Mouse (Mus musculus): ENCODE results near the gene Ehd4. TPM values are rescaled to one million over a fixed set of nuclear protein-coding genes. Genes with fewer than 3 reads are reported as not detected.

Ehd4 gene
- total RNA-seq, 2 experiments from 2014 or later: 44.5 to 48.7 TPM

DNA sequence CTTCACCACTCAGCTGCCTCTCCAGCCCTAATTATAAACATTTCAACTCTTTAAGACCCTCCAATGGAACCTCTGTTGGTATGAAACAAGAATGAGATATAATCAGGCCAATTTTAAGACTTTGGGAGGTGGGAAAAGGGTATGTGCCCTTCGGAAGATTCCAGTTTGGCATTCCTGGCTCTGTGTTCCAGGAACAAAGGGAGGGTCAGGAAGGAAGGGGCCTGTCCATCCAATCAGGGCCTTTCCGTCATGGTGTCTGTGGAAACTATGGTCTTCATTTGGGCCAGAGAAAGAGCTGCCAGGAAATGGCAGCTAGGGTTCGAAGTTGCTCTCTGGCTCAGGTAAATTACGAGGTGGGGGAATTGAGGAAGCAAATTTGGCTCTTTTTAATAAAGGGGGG lies 46.3 kb downstream of the Ehd4 start:
- no peak for DNase-seq

DNA sequence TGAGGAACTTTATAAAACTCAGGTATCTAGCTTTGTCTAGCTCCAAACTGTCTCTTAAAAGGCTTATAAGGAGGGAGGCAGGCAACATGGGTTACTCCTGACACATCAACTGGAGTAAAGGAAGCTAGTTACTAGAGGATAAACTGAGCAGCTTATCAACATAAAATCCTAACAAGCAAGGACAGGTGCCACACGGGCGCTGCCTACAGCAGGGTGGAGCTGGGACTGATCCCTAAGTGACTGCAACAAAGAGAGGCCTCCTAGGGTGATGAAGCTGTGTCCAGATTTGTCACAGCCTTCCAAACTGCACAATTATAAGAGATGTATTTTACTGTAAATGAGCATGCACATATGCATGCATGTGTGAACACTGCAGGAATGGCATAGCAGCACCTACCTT lies 47.0 kb downstream of the Ehd4 start:
- DNase-seq: no peak

DNA sequence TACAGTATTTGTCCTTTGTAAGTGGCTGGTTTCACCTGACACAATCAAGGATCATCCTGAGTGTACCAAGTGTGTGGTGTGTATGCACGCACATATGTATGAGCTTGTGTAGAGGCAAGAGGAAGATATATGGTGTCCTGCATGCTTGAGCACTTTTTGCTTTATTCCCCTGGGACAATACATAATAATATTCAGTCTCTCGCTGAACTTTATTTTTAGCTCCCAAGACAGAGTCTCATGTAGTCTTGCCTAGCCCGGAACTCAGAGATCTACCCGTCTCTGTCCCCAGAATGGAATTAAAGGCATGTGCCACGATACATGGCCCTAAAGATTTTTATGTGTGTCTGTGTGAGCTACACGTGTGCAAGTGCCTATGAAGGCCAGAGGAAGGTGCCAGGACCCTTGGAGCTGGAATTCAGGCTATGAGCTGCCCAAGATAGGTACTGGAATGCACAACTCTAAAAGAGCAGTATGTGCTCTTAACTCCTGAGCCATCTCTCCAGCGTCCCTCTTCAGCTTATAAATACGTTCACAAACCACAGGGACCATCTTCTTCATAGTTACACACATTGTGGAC lies 47.9 kb downstream of the Ehd4 start:
- DNase-seq: no peak

- no peak for DNase-seq
Observed at GRCm38 (mm10) chr2:120105861-120106260, 48.5 kb downstream of the Ehd4 start.

GRCm38 (mm10) chr2:120102881-120103280 lies 51.5 kb downstream of the Ehd4 start:
- DNase-seq: peak; percentile 43 to 70

DNA sequence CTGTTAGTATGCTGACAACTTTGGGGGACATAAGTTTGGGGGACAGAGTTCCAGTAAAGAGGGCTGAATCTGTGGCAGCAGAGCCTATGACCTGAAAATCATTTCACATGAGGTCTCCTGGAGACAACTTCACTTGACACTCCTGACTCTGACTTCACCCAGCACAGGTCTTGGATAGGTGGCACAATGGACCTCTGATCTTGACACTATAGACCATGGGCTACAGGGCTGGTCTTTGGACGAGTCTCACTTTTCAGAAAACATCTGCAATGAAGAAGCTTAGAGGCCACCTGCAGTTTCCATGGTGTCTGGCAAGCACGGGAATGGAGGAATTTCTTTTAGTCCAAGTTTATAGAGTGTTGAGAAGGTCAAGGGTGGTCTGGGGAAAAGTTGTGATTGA lies 52.0 kb downstream of the Ehd4 start:
- no peak for DNase-seq

DNA sequence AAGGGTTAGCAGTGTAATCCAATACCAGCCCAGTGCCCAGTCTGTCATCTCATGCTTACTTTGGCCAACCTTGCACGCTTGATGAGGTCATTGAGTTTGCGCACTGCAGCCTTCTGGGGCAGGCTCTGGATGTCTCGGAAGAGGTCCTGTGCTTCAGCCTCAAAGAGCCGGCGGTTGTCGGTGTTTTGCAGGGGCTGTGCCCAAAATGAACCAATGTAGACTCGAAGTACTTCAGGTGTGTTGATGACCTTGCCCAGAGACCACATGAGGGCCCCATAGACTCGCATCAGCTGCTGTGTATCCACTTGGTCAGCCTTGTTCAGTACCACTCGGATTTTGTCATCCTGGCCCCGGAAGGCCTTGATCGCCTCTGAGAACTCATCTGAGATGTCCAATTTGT lies 52.4 kb downstream of the Ehd4 start:
- DNase-seq: no peak

DNA sequence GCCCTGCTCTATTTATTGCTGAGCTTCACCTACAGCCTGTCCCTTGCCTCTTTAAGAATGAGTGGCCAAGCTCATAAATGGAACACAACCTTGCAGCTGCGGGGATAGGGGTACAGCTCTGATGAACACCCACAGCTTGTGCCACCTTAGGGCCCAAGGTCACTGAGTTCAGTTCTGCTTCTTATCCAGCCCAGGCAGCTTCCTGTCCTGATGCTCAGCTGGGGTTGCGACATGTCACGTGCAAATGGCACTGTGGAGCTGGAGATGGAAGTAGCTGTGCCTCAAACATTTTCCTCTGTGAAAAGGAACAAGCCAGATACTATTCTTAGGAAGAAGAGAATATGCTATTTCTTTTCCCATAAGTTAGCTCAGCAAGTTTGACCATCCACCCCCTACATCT lies 54.5 kb downstream of the Ehd4 start:
- peak in 1 of 2 experiments; percentile 48 for DNase-seq

GRCm38 (mm10) chr2:120099263-120099662 lies 55.1 kb downstream of the Ehd4 start:
- DNase-seq: no peak

DNA sequence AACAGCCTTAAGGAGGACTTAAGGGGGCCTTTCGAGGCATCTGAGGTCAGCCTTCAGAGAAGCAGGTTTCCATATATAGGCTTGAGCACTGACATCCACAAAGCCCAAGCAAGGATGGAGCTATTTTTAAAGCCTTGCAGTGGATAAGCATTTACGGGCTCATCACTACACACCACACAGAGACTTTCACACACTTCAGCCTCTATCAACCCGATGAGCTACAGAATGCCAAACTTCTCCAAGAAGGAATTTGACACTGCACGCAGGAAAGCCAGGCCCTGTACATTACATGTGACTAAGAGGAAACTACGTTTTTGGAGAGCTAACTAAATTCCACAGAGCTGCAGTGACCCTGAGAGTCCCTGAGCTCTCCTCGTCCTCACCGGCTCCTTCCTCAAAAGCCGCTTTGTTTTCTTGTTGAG lies 55.6 kb downstream of the Ehd4 start:
- DNase-seq: no peak

DNA sequence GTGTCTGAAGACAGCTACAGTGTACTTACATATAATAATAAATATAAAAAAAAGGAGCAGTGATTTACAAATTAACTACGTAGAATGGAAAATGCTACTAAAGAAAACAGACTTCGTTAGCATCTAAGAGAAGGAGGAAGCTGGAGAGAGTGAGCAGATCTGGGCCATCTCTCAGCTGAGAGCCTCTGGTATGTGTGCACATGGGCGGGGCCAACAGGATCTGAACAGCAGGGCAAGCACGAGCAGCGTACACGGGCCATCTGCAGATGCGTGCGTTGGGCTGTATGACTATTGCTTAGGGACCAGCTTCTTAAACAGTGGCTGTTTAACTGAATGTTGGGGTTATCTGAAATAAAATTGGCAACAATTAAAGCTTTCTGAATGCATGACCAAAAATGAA lies 56.5 kb downstream of the Ehd4 start:
- DNase-seq: no peak

DNA sequence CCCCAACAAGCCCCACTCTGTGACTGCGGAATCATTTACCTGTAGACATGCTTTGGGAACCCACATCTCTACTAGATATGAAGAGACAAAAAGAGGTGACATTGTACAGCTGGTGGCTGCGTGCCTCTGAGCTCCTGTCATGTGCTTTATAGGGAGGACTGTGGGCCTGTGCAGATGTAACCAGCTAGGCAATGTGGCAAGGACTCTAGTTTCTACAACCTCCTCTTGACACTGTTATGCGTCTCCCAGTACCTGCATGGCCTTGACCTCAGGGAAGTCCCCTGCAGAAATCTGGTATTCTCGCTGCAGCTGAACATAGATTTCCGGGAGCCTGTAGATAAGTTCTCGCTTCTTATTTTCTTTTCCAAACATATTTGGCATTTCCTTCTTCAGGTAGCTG lies 57.7 kb downstream of the Ehd4 start:
- no peak for DNase-seq

DNA sequence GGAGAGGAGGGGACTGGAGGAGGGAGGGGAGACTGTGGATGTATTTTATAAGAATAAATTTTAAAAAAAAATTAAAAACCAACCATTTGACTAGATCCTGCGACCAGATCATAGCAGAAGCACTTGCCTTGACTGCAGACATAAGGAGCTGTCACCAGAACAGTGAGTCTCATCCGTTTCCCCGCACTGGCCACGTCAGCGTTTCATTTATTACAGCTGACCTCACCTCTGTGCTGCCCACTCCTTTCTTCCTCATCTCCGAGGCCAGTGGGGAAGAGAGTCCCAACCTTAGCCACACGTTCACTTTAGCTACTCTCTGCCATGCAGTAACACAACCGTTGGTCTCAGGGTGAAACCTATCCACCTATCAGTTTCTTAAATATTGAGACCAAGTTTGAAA lies 58.2 kb downstream of the Ehd4 start:
- no peak for DNase-seq

- DNase-seq: no peak
Observed at GRCm38 (mm10) chr2:120095171-120095570, 59.2 kb downstream of the Ehd4 start.

- DNase-seq: peak; percentile 68 to 78
Observed at GRCm38 (mm10) chr2:120093671-120094430, 60.6 kb downstream of the Ehd4 start.

- DNase-seq: no peak
Observed at GRCm38 (mm10) chr2:120090979-120091378, 63.4 kb downstream of the Ehd4 start.

DNA sequence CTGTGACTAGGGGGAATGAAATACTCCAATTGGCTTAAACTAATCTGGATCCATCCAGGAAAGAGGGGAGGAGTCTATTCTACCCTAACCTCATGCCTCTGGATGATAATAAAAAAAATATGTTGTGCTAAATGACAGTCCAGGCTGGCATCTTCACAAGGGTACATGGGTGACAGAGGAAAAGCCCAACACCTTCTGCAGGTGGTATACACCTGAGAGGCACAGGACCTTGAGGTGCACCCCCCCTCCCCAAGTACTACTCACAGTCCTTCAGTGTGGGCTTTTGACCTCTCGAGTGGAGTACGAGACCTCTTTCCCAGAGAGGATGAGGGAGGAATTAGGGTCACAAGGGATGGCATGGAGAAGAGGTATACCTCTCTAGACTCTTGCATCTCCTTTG lies 66.5 kb downstream of the Ehd4 start:
- no peak for DNase-seq

GRCm38 (mm10) chr2:120087391-120087790 lies 67.0 kb downstream of the Ehd4 start:
- peak in 1 of 2 experiments; percentile 29 for DNase-seq

DNA sequence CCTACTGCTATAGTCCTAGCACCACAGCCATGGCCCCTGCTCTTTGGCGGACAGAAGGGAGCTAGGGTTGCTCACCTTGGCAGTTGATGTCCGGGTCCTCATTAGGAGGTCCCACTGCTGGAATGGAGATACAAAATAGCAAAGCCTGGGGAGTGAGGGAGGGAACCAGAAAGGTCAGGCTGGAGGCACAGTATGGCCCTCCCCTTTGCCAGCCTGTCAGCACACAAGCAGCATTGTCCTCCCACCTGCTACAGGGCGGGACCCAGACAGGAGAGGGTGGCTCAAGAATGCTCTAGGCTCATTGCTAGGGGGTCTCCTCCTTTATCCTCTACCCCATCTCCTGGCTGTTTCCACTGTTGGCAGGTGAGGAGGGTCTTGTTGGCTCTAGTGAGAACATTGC lies 68.4 kb downstream of the Ehd4 start:
- DNase-seq: no peak

DNA sequence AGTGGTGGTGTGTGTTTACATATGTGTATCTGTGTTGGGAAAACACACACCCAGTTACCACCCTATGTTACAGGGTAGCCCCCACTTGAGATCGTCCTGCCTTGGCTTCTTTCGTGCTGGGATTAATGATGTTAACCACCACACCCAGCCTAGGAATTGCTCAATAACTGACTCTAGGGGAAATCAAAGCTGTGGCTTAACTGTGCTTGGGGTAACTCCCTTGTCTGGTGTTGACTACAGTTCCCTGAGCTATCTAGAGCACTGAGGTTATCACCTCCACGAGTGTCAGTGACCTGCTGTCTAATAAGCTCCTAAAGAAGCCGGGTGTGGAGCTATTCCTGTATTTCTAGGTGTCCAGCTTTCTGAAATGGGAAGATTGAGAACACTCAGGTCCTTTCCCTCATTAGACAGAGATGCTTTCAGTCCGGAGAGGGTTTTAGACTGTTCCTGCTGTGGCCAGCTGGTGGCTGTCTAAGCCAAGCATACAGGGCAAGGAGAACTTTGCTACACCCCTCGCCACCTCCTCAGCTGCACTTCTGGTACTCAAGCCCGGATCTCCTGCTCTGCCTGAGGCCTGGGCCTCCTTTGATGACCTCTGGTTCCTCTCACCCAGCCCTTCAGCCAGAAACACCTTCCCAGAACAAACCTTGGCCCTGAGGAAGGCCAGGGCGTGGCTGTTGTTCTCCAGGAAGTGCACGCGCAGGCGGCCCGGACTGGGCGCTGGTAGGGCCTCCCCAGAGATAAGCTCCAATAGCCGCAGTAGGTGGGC lies 69.6 kb downstream of the Ehd4 start:
- DNase-seq: peak; percentile 45 to 56

DNA sequence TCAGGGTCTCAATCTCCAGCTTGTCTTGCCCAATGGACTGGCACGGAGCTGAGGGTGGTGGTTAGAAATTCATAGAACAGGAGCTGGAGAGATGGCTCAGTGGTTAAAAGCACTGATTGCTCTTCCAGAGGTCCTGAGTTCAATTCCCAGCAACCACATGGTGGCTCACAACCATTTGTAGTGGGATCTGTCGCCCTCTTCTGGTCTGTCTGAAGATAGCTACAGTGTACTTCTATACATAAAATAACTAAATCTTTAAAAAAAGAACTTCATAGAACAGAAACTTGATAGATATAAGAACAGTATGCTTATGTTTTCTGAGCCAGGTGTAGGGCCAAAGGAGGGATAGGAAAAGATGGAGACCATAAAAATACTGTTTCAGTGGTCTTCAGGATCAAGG lies 72.0 kb downstream of the Ehd4 start:
- DNase-seq: no peak

DNA sequence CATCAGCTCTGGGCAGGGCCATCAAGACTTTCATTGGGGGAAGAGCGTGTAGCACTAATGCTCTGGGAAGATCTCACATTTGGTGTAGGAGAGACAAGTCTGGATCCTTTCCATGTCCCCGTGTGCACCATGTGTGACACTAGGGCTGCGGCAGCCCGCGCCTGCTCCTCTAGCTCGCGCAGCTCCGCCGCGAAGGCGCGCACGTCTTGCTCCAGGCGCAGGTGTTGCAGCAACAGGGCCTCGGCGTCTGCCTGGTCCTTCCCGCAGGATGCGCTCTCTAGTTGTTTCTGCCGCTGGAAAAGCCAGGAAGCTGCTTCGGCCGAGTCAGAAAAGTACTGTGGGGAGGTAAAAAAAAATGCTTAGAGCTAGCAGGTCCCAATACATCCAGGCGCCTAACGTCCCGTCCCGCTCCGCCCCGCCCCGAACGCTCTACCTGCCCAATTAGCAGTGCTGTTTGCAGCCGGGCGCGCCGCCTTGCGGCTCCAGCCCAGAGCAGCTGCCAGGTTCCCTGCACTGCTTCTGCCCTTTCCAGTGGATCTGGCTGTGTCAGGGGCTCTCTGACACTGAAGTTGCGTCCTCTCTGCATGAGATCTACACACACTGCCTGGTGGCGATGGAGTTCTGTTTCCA lies 78.2 kb downstream of the Ehd4 start:
- DNase-seq: peak; percentile 63 to 74

DNA sequence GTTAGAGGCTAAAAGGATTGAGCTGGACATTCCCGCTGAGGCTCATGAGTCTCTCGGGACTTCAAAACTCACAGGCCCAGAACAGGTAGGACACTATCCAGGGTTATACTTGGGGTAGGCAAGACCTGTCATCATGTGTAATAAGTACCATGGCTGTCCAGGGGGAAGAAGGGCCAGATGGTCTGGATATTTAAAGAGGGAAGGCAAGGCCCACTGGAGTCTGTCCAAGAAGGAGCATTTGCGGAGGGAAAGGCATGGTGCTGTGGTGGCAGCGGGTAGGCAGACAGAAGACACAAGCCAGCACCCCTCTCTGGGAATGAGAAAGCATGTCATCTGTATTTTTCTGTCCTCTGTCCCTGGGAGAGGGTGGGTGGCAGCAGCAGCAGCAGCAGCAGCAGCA lies 80.3 kb downstream of the Ehd4 start:
- no peak for DNase-seq

Measured in adrenal gland, postnatal 36 days (tissue).